ENCODE assay signal across 27 mouse cellular contexts in the genomic region with DNA sequence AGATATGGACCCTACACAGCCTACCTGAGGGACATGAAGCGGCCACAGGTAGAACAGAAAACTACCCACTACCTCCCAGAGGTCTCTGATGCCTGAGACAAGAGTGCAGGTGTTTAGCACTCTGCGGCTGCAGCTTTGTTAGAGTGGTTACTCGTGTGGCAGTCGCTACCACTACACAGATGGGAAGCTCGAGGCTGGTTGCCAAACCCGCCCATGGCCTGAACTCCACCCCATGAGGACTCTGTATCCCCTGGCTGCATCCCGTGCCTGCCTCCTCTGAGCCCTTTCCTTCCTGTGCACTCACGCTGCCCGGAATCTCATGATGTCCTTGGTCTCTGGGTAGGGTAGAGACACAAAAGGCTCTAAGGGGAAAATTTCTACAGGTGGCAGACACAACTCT.
"Had no signal": no experiment of that assay in that cellular context is flagged by ENCODE, and none has a peak within 500 bp of the region (broad histone marks: within the 10 kb centered on the region; RNA-seq: fewer than 3 reads in every experiment).

No protein-coding gene starts in this region.

- ATAC-seq: hindbrain, embryonic 16.5 days; inflammation-experienced regulatory T-cells, adult 6 months; intestine, embryonic 15.5 days; intestine, postnatal 0 days had no signal

- H3K4me2 ChIP-seq: heart, embryonic 12.5 days; hindbrain, embryonic 12.5 days; hindbrain, embryonic 14.5 days; intestine, embryonic 15.5 days; limb, embryonic 12.5 days; liver, embryonic 11.5 days; liver, embryonic 13.5 days; liver, embryonic 15.5 days had no signal

- DNase-seq: gastrocnemius, adult 2 months; gastrocnemius, postnatal 10 days; gastrocnemius, postnatal 25 days; heart, adult 18-20 months; heart, postnatal 10 days; heart, postnatal 4 days; kidney, adult 18-20 months; kidney, adult 8-10 months; kidney, postnatal 10 days; kidney, postnatal 25 days; kidney, postnatal 4 days; liver; liver, embryonic 13.5 days had no signal

- H3K27ac ChIP-seq: gastrocnemius, adult 2 months; heart, embryonic 10.5 days; hindbrain, embryonic 10.5 days; hindbrain, embryonic 12.5 days; hindbrain, embryonic 14.5 days; intestine, embryonic 15.5 days; limb, embryonic 10.5 days; limb, embryonic 12.5 days; liver, embryonic 13.5 days; liver, embryonic 15.5 days had no signal

- H3K27me3 ChIP-seq: heart, embryonic 12.5 days; hindbrain, embryonic 12.5 days; intestine, embryonic 15.5 days; limb, embryonic 12.5 days; liver, embryonic 13.5 days; liver, embryonic 15.5 days had no signal

- H3K9me3 ChIP-seq: heart, embryonic 10.5 days; heart, embryonic 12.5 days; hindbrain, embryonic 12.5 days; intestine, embryonic 15.5 days; limb, embryonic 10.5 days; liver, embryonic 15.5 days had no signal

- H3K4me3 ChIP-seq: gastrocnemius, adult 2 months; heart, embryonic 10.5 days; heart, embryonic 12.5 days; hindbrain, embryonic 10.5 days; hindbrain, embryonic 12.5 days; intestine, embryonic 15.5 days; left cerebral cortex, adult 2 months; limb, embryonic 10.5 days; limb, embryonic 12.5 days; liver, embryonic 13.5 days; liver, embryonic 15.5 days had no signal

- H3K9ac ChIP-seq: heart, embryonic 12.5 days; hindbrain, embryonic 12.5 days; hindbrain, embryonic 14.5 days; intestine, embryonic 15.5 days; limb, embryonic 12.5 days; liver, embryonic 13.5 days; liver, embryonic 15.5 days had no signal
